Mouse (Mus musculus) skeletal muscle tissue, adult 2 months (tissue): ENCODE results near the gene Caskin2.
A peak's percentile ranks its signal among the peaks of the same experiment; 100 is the strongest.
"Not testable (repeated sequence)": the region's sequence is repeated elsewhere in the genome, so short reads cannot be mapped to it uniquely, and the experiment has no call there.

ENCODE experiments used
- DNase-seq: peaks from one replicate; pipeline ENCODE4 v3.0.0-alpha.2; 2012; ENCODE audit warnings: low read depth, low spot score

Caskin2 gene

GRCm38 (mm10) chr11:115813507-115814296 is at the start of gene Caskin2:
Gene Caskin2 (minus strand): TSS chr11:115813639.
- DNase-seq = peak; percentile 97

DNA sequence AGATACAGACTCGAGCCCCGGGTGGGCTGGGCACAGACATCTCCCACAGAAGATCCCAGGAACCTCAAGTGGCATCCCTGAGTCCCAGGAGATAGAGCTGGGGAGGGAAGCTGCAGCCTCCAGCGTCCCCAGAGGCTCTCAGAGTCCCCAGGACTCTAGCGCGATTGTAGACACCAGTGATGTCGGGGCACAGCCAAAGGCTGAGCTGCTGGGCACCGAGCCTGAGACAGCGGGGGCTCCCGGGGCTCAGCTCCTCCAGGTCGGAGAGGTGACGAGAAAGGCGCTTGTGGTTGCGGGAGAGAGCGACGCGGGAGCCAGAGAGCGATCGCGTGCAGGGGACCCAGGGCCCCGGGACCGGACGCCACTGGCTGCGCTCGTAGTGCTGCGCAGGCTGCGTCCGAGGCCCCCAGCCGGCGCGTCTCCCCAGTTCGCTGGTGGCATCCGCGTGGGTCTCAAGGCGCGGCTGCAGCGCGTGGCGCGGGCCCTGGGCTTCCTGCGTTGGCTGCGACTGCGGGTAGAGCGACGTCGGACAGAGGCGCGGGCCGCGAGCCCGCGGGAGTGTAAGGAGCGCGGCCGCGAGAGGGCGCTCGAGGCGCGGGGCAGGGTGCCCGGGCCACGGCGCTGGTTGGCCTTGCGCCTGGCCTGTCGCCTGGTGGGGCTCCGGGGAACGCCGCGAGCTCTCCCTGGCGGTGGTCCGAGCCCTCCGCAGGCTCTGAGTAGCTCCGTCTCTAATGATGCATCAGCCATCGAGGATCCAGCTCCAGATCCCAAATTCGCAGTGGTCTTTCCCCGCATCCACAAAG is 45.9 kb upstream of the Caskin2 start:
- peak; percentile 81 for DNase-seq

DNA sequence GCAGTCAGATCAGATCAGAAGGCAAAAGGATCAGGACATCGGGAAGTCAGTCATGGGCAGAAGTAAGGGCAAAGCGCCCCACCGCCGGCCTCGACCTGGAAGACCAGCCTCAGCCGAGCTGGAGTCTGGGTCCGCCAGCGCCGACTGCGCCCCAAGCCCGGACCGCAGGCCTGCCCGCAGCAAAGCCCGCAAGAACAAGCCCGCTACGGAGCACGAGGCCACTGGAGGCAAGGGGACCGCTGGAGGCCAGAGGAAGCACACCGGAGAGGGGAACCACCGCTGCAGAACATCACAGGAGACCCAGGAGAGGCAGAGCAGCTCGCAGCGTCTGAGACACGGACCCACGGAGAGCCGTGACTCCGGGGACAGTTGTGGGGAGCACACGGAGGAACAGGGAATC is 44.9 kb upstream of the Caskin2 start, which contains the start of gene Myo15b:
TSS of gene Myo15b (plus strand) at position 53 of the 400 bp plus-strand sequence.
- DNase-seq = no peak

DNA sequence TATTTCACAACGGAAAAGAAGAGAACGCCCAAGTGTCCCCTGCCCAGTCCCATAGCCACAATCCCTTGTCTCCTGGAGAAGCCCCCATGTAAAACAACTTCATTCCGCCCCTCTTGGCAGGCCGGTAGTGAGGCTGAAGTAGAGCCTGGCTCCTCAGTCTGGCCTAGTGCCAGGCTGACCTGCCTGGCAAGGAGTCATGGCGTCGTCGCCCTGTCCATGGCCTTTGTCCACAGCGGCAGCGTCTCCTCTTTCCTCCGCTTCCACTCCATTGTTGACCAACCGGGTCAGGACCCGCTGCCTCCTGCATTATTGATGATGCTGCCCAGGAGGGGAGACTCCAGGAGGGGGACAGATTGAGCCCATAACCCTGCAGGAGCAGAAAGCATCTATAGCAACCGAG is 44.5 kb upstream of the Caskin2 start:
- DNase-seq = no peak

GRCm38 (mm10) chr11:115857146-115857545 is 43.7 kb upstream of the Caskin2 start:
- DNase-seq = not testable (repeated sequence)

- DNase-seq = no peak
Observed at GRCm38 (mm10) chr11:115854674-115855073, 41.2 kb upstream of the Caskin2 start.

DNA sequence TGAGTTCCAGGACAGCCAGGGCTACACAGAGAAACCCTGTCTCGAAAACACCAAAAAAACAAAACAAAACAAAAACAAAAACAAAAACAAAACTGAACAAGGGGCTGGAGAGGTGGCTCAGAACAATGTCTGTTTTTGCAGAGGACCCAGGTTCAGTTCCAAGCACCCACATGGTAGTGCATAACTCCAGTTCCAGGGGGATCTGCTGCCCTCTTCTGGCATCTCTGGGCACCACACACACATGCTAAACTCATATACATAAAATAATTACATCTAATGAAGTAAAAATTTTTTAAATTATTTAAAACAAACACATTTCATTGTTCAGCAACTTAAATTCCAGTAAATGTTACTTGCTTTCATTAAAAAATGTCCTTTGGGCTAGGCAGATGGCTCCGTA is 32.4 kb upstream of the Caskin2 start:
- DNase-seq = no peak

DNA sequence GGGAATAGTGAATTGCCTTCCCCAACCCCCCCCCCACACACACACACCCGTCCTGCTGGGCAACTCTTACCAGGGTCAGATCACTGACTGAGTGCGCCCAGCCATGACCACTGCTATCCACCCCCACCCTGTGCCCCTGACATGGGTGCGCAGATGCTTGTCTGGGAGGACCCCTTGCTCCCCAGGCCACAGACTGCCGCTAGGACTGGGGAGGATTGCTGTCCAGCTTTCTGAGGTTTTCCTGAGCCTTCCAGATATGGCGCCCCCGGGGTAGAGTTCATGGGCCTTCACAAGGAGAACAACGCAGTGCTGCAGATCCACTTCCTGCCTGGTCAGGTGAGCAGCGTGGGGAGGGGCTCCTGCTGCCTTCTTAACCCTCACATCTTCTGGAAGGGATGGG is 30.8 kb upstream of the Caskin2 start:
- DNase-seq = no peak

GRCm38 (mm10) chr11:115843891-115844239 is 30.4 kb upstream of the Caskin2 start:
- DNase-seq = no peak

GRCm38 (mm10) chr11:115843141-115843890 is 29.9 kb upstream of the Caskin2 start:
- no peak for DNase-seq

GRCm38 (mm10) chr11:115841961-115842550 is 28.6 kb upstream of the Caskin2 start:
- DNase-seq = no peak

- DNase-seq = no peak
Observed at GRCm38 (mm10) chr11:115841044-115841443, 27.6 kb upstream of the Caskin2 start.

GRCm38 (mm10) chr11:115839732-115840131 is 26.3 kb upstream of the Caskin2 start:
- DNase-seq = no peak

DNA sequence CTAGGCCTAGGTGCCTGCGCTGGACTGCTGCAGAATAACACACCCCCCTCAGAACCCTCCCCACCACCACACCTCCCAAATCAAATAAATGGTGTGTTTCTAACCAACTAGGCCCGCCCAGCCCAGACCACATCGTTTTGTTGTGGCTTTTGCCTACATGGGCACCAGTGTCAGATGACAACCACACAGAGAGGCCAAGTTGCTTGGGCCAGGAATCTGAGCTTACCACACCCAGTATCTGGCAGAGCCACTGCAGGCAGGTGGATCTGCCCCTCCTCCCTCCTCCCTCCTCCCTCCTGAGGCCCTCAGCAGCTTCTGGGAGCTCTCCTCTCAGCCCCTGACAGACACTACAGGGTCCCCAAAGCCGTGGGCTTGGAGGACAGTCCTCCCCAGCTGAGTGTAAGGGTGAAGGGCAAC is 25.5 kb upstream of the Caskin2 start:
- DNase-seq = peak; percentile 73

DNA sequence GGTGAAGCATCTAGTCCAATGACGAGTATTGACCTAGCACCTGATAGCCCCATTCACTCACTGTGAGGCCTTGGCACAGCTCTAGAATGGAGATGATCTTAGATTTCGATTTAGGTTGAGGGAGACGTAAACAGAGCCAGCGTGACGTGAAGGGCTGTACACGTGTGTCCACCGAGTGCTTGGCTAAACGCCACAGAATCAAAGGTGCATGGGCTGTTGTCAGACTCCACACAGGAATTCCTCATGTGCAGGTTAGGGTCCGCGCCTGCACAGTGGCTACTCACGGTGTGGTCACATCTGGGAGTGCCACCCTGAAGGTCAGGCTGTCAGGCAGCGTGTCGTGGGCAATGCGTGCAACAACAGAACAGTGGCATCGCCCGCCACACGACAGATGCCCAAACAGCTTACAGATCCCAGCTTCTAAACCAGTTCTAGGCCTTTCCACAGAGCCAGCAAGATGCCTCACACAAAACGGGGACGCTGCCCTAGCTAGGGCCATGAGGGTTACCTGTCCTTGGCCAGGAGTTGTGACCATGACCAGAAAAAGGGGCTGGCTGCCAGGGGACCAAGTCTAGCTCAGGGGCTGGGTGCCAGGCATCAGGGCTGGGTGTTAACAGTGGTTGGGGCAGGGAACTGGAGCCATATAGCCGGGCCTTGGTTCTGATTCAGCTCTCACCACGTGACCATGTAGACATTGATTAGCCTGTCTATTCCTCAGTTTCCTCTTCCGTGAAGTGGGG is 24.3 kb upstream of the Caskin2 start:
- DNase-seq = no peak

- no peak for DNase-seq
Observed at GRCm38 (mm10) chr11:115836656-115837395, 23.4 kb upstream of the Caskin2 start.

GRCm38 (mm10) chr11:115834033-115834432 is 20.6 kb upstream of the Caskin2 start:
- no peak for DNase-seq

DNA sequence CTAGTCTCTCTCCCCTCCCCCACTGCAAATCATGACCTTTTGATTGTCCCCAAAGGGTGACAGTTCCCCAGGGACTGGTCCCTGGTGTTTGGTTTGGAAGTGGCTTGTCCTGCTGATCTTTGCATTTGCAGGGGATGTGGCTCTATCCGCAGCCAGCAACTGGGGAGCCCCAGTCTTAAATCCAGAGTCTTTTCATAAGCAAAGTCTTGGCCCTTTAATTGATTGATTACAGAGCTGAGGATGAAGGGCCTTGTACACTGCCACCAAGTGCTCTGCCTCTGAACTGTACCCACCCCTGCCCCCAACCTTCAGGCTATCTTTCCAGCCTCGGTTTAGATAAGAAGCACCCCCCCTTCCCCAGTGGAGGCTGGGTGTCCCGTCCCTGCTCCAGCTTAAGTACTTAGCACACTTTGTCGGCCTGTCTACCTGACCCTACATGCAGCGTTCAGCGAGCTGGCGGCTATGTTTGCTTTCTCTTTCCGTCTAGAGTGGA is 19.6 kb upstream of the Caskin2 start:
- no peak for DNase-seq

- DNase-seq = no peak
Observed at GRCm38 (mm10) chr11:115832523-115832922, 19.1 kb upstream of the Caskin2 start.

DNA sequence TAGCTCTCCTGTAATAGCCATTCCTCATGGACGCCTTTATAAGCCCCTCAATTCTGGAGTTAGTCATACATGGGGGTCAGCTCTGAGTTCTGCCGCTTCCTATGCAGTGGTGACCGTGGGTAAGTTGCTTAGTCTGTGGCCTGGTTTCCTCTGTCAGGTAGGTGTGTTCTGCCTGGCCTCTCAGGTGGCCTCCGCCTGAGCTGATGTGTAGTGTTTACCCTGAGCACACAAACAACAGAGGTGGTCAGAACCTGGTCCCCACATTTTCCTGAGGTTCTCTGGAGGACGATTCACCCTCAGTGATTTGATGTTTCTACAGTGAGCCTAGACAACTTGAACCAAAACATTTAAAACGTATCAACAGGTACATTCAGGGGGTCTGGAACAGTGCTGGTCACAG is 18.6 kb upstream of the Caskin2 start:
- DNase-seq = no peak
